Mouse (Mus musculus) C2C12 (cell line): Measurements from ENCODE around the gene Olfr140. TPM values are rescaled to one million over a fixed set of nuclear protein-coding genes. Genes with fewer than 3 reads are reported as not detected.

ENCODE experiments used
- H3K27me3 ChIP-seq: one replicate; pipeline ENCODE4 v1.6.1; 2011; ENCODE audit not compliant: control insufficient read depth, insufficient read depth, insufficient read length
- H3K36me3 ChIP-seq: one replicate; pipeline ENCODE4 v1.6.1; 2011; ENCODE audit not compliant: control insufficient read depth, insufficient read depth
- H3K4me3 ChIP-seq: one replicate; pipeline ENCODE4 v1.5.1; 2011; ENCODE audit warnings: mild to moderate bottlenecking, control low read depth; ENCODE audit not compliant: poor library complexity, insufficient read depth, severe bottlenecking
- H3K79me2 ChIP-seq: one replicate; pipeline ENCODE4 v1.6.1; 2011; ENCODE audit not compliant: control insufficient read depth, insufficient read depth
- H3K79me3 ChIP-seq: one replicate; pipeline ENCODE4 v1.6.1; 2011; ENCODE audit warnings: low read depth, control low read depth
- H3ac ChIP-seq: one replicate; pipeline ENCODE3; 2011; ENCODE audit warnings: low read depth; ENCODE audit not compliant: control insufficient read depth, insufficient read length
- CEBPB ChIP-seq: IDR thresholded peaks from one replicate; pipeline ENCODE4 v1.6.1; 2011; ENCODE audit warnings: low read depth, mild to moderate bottlenecking, control low read depth, moderate library complexity
- CTCF ChIP-seq: IDR thresholded peaks from one replicate; pipeline ENCODE4 v1.5.1; 2011; ENCODE audit not compliant: control insufficient read depth, insufficient read depth, insufficient read length
- FOSL1 ChIP-seq: IDR thresholded peaks from one replicate; pipeline ENCODE4 v1.8.0; 2011; ENCODE audit warnings: mild to moderate bottlenecking, low read length; ENCODE audit not compliant: poor library complexity, insufficient read depth, severe bottlenecking
- MAX ChIP-seq: IDR thresholded peaks from one replicate; pipeline ENCODE4 v1.6.1; 2011; ENCODE audit warnings: mild to moderate bottlenecking, control low read depth
- MYOD1 ChIP-seq: IDR thresholded peaks from one replicate; pipeline ENCODE4 v1.6.1; 2011; ENCODE audit warnings: low read depth; ENCODE audit not compliant: control insufficient read depth, insufficient read length
- MYOG ChIP-seq: IDR thresholded peaks from one replicate; pipeline ENCODE4 v1.6.1; 2011; ENCODE audit not compliant: control insufficient read depth, insufficient read length; ENCODE audit errors: extremely low read depth
- USF1 ChIP-seq: IDR thresholded peaks from one replicate; pipeline ENCODE4 v1.6.1; 2011; ENCODE audit warnings: low read depth, mild to moderate bottlenecking, control low read depth, moderate library complexity
- long read RNA-seq, 2 experiments: library from polyadenylated mRNA; unstranded; transcript quantifications; one replicate each; pipeline ENCODE4 v2.0.0; 2019 to 2020
- polyA plus RNA-seq: library from polyadenylated mRNA; unstranded; fragments of >200 nt; fragmentation: generic; extraction: Trizol; gene quantifications from one replicate; pipeline ENCODE4 v1.2.1, GENCODE M21; 2012; ENCODE audit warnings: missing spikeins

Olfr140 gene
- not detected for polyA plus RNA-seq
- long read RNA-seq, experiment 1: 0 reads
- long read RNA-seq, experiment 2: 0 reads

DNA sequence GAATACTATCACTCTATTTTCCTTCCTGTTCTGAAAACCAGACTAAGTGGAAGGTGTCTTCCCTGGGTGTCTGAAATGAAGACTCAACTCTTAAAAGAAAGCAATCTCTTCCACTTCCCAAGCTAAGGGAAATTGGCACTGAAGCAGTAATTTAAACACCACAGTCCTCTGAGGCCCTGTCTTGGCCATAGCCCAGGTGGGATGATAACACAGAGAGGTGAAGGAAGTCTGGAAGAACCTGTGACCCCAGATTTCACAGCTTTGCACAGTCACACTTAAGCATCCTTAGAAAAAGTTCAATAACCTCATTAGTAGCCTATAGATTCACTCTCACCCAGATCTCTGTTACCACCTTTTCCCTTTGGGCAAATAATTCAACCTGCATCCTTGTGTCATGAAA, at the start of gene Olfr140:
Gene Olfr140 (minus strand): TSS at position 101 of the 400 bp plus-strand sequence.
- Histone ChIP-seq H3K4me3 (no peak within 1 kb of the TSS), H3K79me2 (no peaks in the 10 kb centered on the region), H3ac (no peak within 1 kb of the TSS), H3K27me3 (no peaks in the 10 kb centered on the region), H3K36me3 (no peaks in the 10 kb centered on the region), H3K79me3 (no peaks in the 10 kb centered on the region)
- no peak for TF ChIP-seq FOSL1
- TF ChIP-seq CTCF: no peak
- TF ChIP-seq MAX: no peak
- TF ChIP-seq MYOD1: no peak

DNA sequence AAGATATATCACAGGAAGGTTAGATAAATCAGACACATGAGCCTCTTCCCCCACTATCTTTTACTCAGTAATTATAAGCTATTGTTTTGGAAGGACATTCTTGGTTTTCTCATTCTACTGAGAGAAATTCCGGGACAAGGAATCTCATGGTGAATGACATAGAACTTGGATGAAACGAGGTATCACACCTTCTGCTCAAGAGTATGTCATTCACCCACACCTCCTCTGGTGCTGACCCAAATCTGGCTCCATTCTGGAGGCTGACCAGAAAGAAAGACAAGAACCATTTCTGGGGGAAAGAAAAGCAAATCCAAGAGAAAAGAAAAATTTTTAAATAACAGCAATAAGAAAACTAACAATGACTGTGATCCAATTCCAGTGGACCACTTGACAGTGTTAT, 6.7 kb upstream of the Olfr140 start:
- TF ChIP-seq MAX: no peak
- no peak for TF ChIP-seq MYOD1
- TF ChIP-seq CTCF: no peak
- TF ChIP-seq USF1: no peak
- TF ChIP-seq MYOG: no peak
- no peak for TF ChIP-seq CEBPB
- TF ChIP-seq FOSL1: no peak
- Histone ChIP-seq H3ac (no peak overlapping the region), H3K27me3 (no peaks in the 10 kb centered on the region), H3K36me3 (no peaks in the 10 kb centered on the region), H3K4me3 (no peak overlapping the region), H3K79me3 (no peaks in the 10 kb centered on the region), H3K79me2 (no peaks in the 10 kb centered on the region)

DNA sequence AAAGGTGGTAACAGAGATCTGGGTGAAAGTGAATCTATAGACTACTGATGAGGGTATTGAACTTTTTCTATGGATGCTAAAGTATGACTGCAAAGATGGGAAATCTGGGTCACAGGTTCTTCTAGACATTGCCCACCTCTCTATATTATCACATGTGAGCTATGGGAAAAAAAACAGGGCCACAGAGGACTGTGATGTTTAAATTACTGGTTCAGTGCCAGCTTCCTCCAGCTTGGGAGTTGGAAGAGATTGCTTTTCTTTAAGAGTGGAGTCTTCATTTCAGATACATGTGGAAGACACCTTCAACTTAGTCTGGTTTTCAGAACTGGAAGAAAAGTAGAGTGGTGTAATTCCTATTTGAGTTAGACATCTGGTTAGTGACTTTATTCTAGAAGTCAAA, 28.4 kb downstream of the Olfr140 start, which contains the start of gene Olfr1265:
Gene Olfr1265 (plus strand): TSS at position 301 of the 400 bp plus-strand sequence.
- H3K36me3 ChIP-seq: no peaks in the 10 kb centered on the region
- no peak within 1 kb of the TSS for H3K4me3 ChIP-seq
- no peaks in the 10 kb centered on the region for H3K79me3 ChIP-seq
- no peak within 1 kb of the TSS for H3ac ChIP-seq
- TF ChIP-seq MAX (no peak), USF1 (no peak), MYOD1 (no peak), FOSL1 (no peak), CTCF (no peak), CEBPB (no peak)
- H3K79me2 ChIP-seq: no peaks in the 10 kb centered on the region
- H3K27me3 ChIP-seq: no peaks in the 10 kb centered on the region

DNA sequence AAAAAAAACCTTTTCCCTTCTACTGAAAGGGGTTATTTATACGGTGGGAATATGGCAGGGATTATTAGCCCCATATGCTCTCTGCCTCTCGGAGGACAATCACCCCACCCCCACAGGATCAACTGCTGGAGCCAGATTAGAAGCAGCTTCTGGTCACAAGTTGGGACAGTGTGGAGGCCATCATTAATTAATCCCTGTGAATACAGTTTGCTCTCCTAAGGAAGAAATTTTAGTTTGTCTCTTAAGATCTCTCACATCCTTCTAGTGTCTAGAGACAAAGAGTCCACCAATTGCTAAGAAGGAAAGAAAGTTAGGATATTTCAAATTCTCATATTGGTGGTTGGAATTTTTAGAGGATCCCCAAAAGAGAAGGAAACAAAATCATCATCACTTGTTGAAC, 37.9 kb downstream of the Olfr140 start, which contains the start of gene Olfr1264:
Gene Olfr1264 (minus strand): TSS at position 101 of the 400 bp plus-strand sequence.
- TF ChIP-seq CTCF: no peak
- TF ChIP-seq FOSL1: no peak
- TF ChIP-seq CEBPB: no peak
- TF ChIP-seq MYOG: no peak
- TF ChIP-seq MYOD1: no peak
- TF ChIP-seq USF1: no peak
- no peak for TF ChIP-seq MAX
- no peaks in the 10 kb centered on the region for H3K27me3 ChIP-seq
- no peaks in the 10 kb centered on the region for H3K79me2 ChIP-seq
- H3K4me3 ChIP-seq: no peak within 1 kb of the TSS
- no peaks in the 10 kb centered on the region for H3K79me3 ChIP-seq
- no peak within 1 kb of the TSS for H3ac ChIP-seq
- no peaks in the 10 kb centered on the region for H3K36me3 ChIP-seq

DNA sequence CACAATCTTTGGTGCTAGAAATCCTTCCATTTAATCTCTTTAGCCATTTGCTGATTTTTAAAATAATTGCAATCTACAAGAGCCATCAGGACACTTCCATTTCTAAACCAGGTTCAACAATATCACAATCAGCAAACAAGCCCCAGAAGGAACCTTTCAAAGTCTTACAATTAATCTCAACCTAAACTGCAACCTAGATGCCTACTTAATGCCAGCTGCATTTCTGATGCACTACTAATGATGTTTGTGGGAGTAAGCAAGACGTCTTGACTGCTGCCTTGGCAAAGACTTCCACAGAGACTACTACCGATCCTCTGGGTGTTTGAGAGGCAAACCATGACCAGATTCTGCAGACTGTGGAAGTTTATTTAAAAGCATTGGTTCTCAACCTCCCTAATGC, 51.6 kb downstream of the Olfr140 start, which contains the start of gene Olfr1263:
Gene Olfr1263 (plus strand): TSS at position 301 of the 400 bp plus-strand sequence.
- Histone ChIP-seq H3ac (no peak within 1 kb of the TSS), H3K36me3 (no peaks in the 10 kb centered on the region), H3K79me3 (no peaks in the 10 kb centered on the region), H3K27me3 (no peaks in the 10 kb centered on the region), H3K79me2 (no peaks in the 10 kb centered on the region), H3K4me3 (no peak within 1 kb of the TSS)
- TF ChIP-seq MAX (no peak), USF1 (no peak), MYOG (no peak), CEBPB (no peak), MYOD1 (no peak), FOSL1 (no peak), CTCF (no peak)

DNA sequence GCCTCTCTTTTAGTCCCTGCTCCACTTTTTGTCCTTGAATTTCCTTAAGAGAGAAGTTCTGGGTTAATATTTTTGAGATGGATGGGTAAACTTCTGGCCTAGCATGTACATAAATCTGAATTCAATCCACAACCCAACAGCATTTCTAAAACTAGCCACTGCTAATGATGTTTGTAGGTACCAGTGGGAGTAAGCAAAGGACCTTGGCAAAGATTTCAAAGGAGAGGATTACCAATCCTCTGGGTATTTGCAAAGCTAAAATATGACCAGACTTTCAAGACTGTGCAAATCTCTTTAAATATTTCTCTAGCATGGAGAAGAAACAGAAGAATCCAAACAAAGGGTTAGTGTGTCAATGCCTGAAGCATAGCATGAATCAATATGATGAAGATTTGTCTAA, 63.5 kb downstream of the Olfr140 start, which contains the start of gene Olfr1262:
Gene Olfr1262 (plus strand): TSS at position 301 of the 400 bp plus-strand sequence.
- Histone ChIP-seq H3K36me3 (no peaks in the 10 kb centered on the region), H3K4me3 (no peak within 1 kb of the TSS), H3K79me2 (no peaks in the 10 kb centered on the region), H3K27me3 (no peaks in the 10 kb centered on the region), H3K79me3 (no peaks in the 10 kb centered on the region), H3ac (no peak within 1 kb of the TSS)
- no peak for TF ChIP-seq MYOG
- no peak for TF ChIP-seq MYOD1
- no peak for TF ChIP-seq CTCF
- TF ChIP-seq MAX: no peak
- no peak for TF ChIP-seq USF1
- no peak for TF ChIP-seq CEBPB
- TF ChIP-seq FOSL1: no peak

Other genes starting within 250 kb of the Olfr140 start
- not detected for gene Olfr1256, start 222.0 kb downstream of the Olfr140 start, polyA plus RNA-seq
- gene Olfr48, start 215.4 kb downstream of the Olfr140 start, polyA plus RNA-seq: not detected
- not detected for gene Olfr1257, start 185.2 kb downstream of the Olfr140 start, polyA plus RNA-seq
- gene Olfr1258, start 136.3 kb downstream of the Olfr140 start, polyA plus RNA-seq: 0.01 TPM
- 0.12 TPM for gene Olfr1259, start 114.9 kb downstream of the Olfr140 start, polyA plus RNA-seq
- not detected for gene Olfr1260, start 89.3 kb downstream of the Olfr140 start, polyA plus RNA-seq
- gene Olfr1261, start 72.4 kb downstream of the Olfr140 start, polyA plus RNA-seq: not detected
- not detected for gene Olfr1262, start 63.4 kb downstream of the Olfr140 start, polyA plus RNA-seq
- gene Olfr1263, start 51.5 kb downstream of the Olfr140 start, polyA plus RNA-seq: not detected
- not detected for gene Olfr1264, start 38.0 kb downstream of the Olfr140 start, polyA plus RNA-seq
- gene Olfr1265, start 28.3 kb downstream of the Olfr140 start, polyA plus RNA-seq: not detected
- gene Olfr1269, start 57.8 kb upstream of the Olfr140 start, polyA plus RNA-seq: not detected
- not detected for gene Olfr32, start 78.7 kb upstream of the Olfr140 start, polyA plus RNA-seq
- not detected for gene Olfr1270, start 89.5 kb upstream of the Olfr140 start, polyA plus RNA-seq
- gene Olfr1506, start 160.9 kb upstream of the Olfr140 start, polyA plus RNA-seq: not detected
- gene Olfr142, start 194.0 kb upstream of the Olfr140 start, polyA plus RNA-seq: not detected
- gene Olfr1271, start 207.4 kb upstream of the Olfr140 start, polyA plus RNA-seq: not detected
- not detected for gene Olfr1272, start 229.2 kb upstream of the Olfr140 start, polyA plus RNA-seq